Mouse (Mus musculus) cerebellum, adult 2 months (tissue): ENCODE results near the gene Sdhaf2.

Experiments used
- CTCF ChIP-seq: fragments of 200-500 bp; IDR thresholded peaks from 2 replicates; pipeline ENCODE4 v1.5.1; 2011; ENCODE audit warnings: low read depth, mild to moderate bottlenecking, control low read depth, low read length, moderate library complexity, borderline replicate concordance; ENCODE audit not compliant: insufficient read depth
- POLR2A ChIP-seq: fragments of 200-500 bp; IDR thresholded peaks from 2 replicates; pipeline ENCODE4 v1.6.1; 2011; ENCODE audit warnings: low read length, control low read depth, borderline replicate concordance; ENCODE audit not compliant: insufficient read depth

GRCm38 (mm10) chr19:10456752-10457483, 69.0 kb downstream of the Sdhaf2 start, which contains the start of gene Lrrc10b:
- TF ChIP-seq CTCF (no peak), POLR2A (no peak)
